ENCODE assay signal across 16 mouse cellular contexts in genomic region chr2:31270470-31270869, GRCm38 (mm10). TPM values are rescaled to one million over a fixed set of nuclear protein-coding genes. Genes with fewer than 3 reads are reported as not detected.
"Had no signal": no experiment of that assay in that cellular context is flagged by ENCODE, and none has a peak within 500 bp of the region (broad histone marks: within the 10 kb centered on the region; RNA-seq: fewer than 3 reads in every experiment).

No protein-coding gene starts in this region.

- H3K36me3 ChIP-seq: liver, embryonic 13.5 days; neural tube, embryonic 15.5 days had no signal

- H3K4me1 ChIP-seq: liver, embryonic 13.5 days had no signal

- H3K4me2 ChIP-seq: kidney, embryonic 15.5 days; liver, embryonic 13.5 days; midbrain, embryonic 12.5 days; midbrain, embryonic 15.5 days; neural tube, embryonic 12.5 days; neural tube, embryonic 15.5 days had no signal

- H3K27ac ChIP-seq: kidney, embryonic 15.5 days; liver, embryonic 13.5 days; midbrain, embryonic 12.5 days; midbrain, embryonic 15.5 days; neural tube, embryonic 12.5 days; neural tube, embryonic 15.5 days; stomach, postnatal 0 days had no signal

- ATAC-seq: midbrain, embryonic 15.5 days had no signal

- DNase-seq: kidney, postnatal 14 days; kidney, postnatal 4 days; liver, embryonic 13.5 days; lung, adult 2 months; lung, postnatal 14 days; lung, postnatal 4 days; right cerebral cortex, adult 18-20 months; right cerebral cortex, postnatal 14 days; right cerebral cortex, postnatal 4 days had no signal

- H3K4me3 ChIP-seq: kidney, embryonic 15.5 days; liver, embryonic 13.5 days; midbrain, embryonic 12.5 days; midbrain, embryonic 15.5 days; neural tube, embryonic 12.5 days; neural tube, embryonic 15.5 days had no signal

- H3K9me3 ChIP-seq: kidney, embryonic 15.5 days; liver, embryonic 13.5 days; midbrain, embryonic 12.5 days; midbrain, embryonic 15.5 days; neural tube, embryonic 12.5 days; neural tube, embryonic 15.5 days had no signal

- H3K27me3 ChIP-seq: kidney, embryonic 15.5 days; liver, embryonic 13.5 days; midbrain, embryonic 12.5 days; midbrain, embryonic 15.5 days; neural tube, embryonic 12.5 days; neural tube, embryonic 15.5 days had no signal

- H3K9ac ChIP-seq: kidney, embryonic 15.5 days; liver, embryonic 13.5 days; midbrain, embryonic 12.5 days; midbrain, embryonic 15.5 days; neural tube, embryonic 12.5 days; neural tube, embryonic 15.5 days had no signal

RNA-seq across cellular contexts. Expression of gene Hmcn2, which starts 43.7 kb away (rescaled TPM):
- polyA plus RNA-seq: limb, embryonic 11.5 days had no signal
